Mouse (Mus musculus) T-cell, adult 66 days (primary cell): ENCODE data around the gene Qrich2. TPM values are rescaled to one million over a fixed set of nuclear protein-coding genes. Genes with fewer than 3 reads are reported as not detected.

Experiments
- total RNA-seq, 2 experiments: library from RNA; stranded (reverse); gene quantifications; 3 replicates in 1 of 2; 4 replicates in 1 of 2; pipeline ENCODE4 v1.2.4; 2023

Gene Qrich2
- under 1 TPM; 0.26 to 0.59 TPM for total RNA-seq

GRCm38 (mm10) chr11:116466141-116466540 is at the start of gene Qrich2:
Qrich2 (minus strand) TSS chr11:116466241.

GRCm38 (mm10) chr11:116493795-116494252 is 27.8 kb upstream of the Qrich2 start, which contains the start of gene Prpsap1:
Prpsap1 (minus strand) TSS chr11:116494202.

GRCm38 (mm10) chr11:116433356-116434286 is 32.4 kb downstream of the Qrich2 start, which contains the start of gene Ubald2:
Ubald2 (plus strand) TSS chr11:116434094.

GRCm38 (mm10) chr11:116412904-116413630 is 53.0 kb downstream of the Qrich2 start, which contains the start of gene Rnf157:
Rnf157 (minus strand) TSS chr11:116413032.

Other genes starting within 250 kb of the Qrich2 start
- under 1 TPM; 0.20 to 0.36 TPM for gene Evpl, start 228.2 kb downstream of the Qrich2 start, total RNA-seq
- 10 to 100 TPM; 63.3 to 67.3 TPM for gene Srp68, start 192.0 kb downstream of the Qrich2 start, total RNA-seq
- not detected for gene Galr2, start 185.3 kb downstream of the Qrich2 start, total RNA-seq
- 10 to 100 TPM; 56.2 to 64.5 TPM for gene Exoc7, start 159.0 kb downstream of the Qrich2 start, total RNA-seq
- under 1 TPM; 0.87 to 0.92 TPM for gene Foxj1, start 130.8 kb downstream of the Qrich2 start, total RNA-seq
- gene Rnf157, start 53.2 kb downstream of the Qrich2 start, total RNA-seq: 10 to 100 TPM; 15.5 to 20.6 TPM
- gene Ubald2, start 32.1 kb downstream of the Qrich2 start, total RNA-seq: 100 to 1,000 TPM; 111 to 116 TPM
- gene Prpsap1, start 28.0 kb upstream of the Qrich2 start, total RNA-seq: 10 to 100 TPM; 92.8 to 99.3 TPM
- gene Sphk1, start 64.7 kb upstream of the Qrich2 start, total RNA-seq: under 1 TPM; 0.33 to 0.44 TPM
- gene Ube2o, start 115.2 kb upstream of the Qrich2 start, total RNA-seq: 10 to 100 TPM; 21.5 to 22.2 TPM
- gene Aanat, start 120.2 kb upstream of the Qrich2 start, total RNA-seq: not detected
- 10 to 100 TPM; 14.4 to 15.2 TPM for gene Rhbdf2, start 160.8 kb upstream of the Qrich2 start, total RNA-seq
- not detected for gene Prcd, start 187.3 kb upstream of the Qrich2 start, total RNA-seq
- gene Cygb, start 188.1 kb upstream of the Qrich2 start, total RNA-seq: not detected